Mouse (Mus musculus): ENCODE data around the gene Rnf169.

- TF ChIP-seq CTCF (IDR thresholded peaks at IDR 0.05; ENCODE audit: low read depth), result no peak
- TF ChIP-seq EP300 (optimal IDR thresholded peaks at IDR 0.05), result no peak
These were observed 14.9 kb upstream of the Rnf169 start for GRCm38 (mm10) chr7:99995186-99995585.

All from stomach, postnatal 0 days (tissue).